Mouse (Mus musculus): Measurements from ENCODE around the gene Btbd35f20. TPM values are rescaled to one million over a fixed set of nuclear protein-coding genes. Genes with fewer than 3 reads are reported as not detected.

Gene Btbd35f20
- not detected for total RNA-seq (2023)

GRCm38 (mm10) chrX:4291145-4291544 is at the start of gene Btbd35f20:
Gene Btbd35f20, minus strand, starts transcription at chrX:4291245.

Other genes with a start within 250 kb of the Btbd35f20 start
- not detected for gene Btbd35f28, start 94.7 kb downstream of the Btbd35f20 start, total RNA-seq (2023)
- not detected for gene Btbd35f17, start 79.4 kb upstream of the Btbd35f20 start, total RNA-seq (2023)